Mouse (Mus musculus) midbrain, embryonic 15.5 days (tissue): ENCODE measurements around the gene Rit1. TPM values are rescaled to one million over a fixed set of nuclear protein-coding genes. Genes with fewer than 3 reads are reported as not detected.

ENCODE experiments used
- polyA plus RNA-seq: library from polyadenylated mRNA; unstranded; fragments of >200 nt; fragmentation: Nextera tagmentation; extraction: Ambion mirVana; gene quantifications from 2 replicates; pipeline ENCODE4 v1.2.1, GENCODE M21; 2015

Gene Rit1
- polyA plus RNA-seq, 1 experiment from 2014 or later, result 62.0 TPM

Other genes with a start within 250 kb of the Rit1 start
- gene Lmna, start 206.9 kb upstream of the Rit1 start, polyA plus RNA-seq, result 51.1 and 51.6 TPM in 2 replicates
- 37.0 and 37.7 TPM in 2 replicates for gene Mex3a, start 184.4 kb upstream of the Rit1 start, polyA plus RNA-seq
- 0.41 and 1.3 TPM in 2 replicates for gene Rab25, start 168.5 kb upstream of the Rit1 start, polyA plus RNA-seq
- gene Lamtor2, start 163.8 kb upstream of the Rit1 start, polyA plus RNA-seq, result 206 and 232 TPM in 2 replicates
- gene Ubqln4, start 163.1 kb upstream of the Rit1 start, polyA plus RNA-seq, result 45.9 and 48.0 TPM in 2 replicates
- gene Ssr2, start 141.0 kb upstream of the Rit1 start, polyA plus RNA-seq, result 133 and 143 TPM in 2 replicates
- 138 and 145 TPM in 2 replicates for gene Arhgef2, start 110.9 kb upstream of the Rit1 start, polyA plus RNA-seq
- not detected in 2 replicates for gene Rxfp4, start 63.7 kb upstream of the Rit1 start, polyA plus RNA-seq
- 88.9 and 92.9 TPM in 2 replicates for gene Khdc4, start 31.0 kb upstream of the Rit1 start, polyA plus RNA-seq
- gene Syt11, start 58.3 kb downstream of the Rit1 start, polyA plus RNA-seq, result 204 and 208 TPM in 2 replicates
- gene Gon4l, start 118.4 kb downstream of the Rit1 start, polyA plus RNA-seq, result 13.8 and 14.6 TPM in 2 replicates
- 49.5 and 52.2 TPM in 2 replicates for gene Msto1, start 197.2 kb downstream of the Rit1 start, polyA plus RNA-seq
- gene Ash1l, start 233.8 kb downstream of the Rit1 start, polyA plus RNA-seq, result 21.1 and 22.0 TPM in 2 replicates
- 123 and 126 TPM in 2 replicates for gene Dap3, start 234.3 kb downstream of the Rit1 start, polyA plus RNA-seq